Mouse (Mus musculus) MEL (cell line): ENCODE data around the gene Pip4k2b. TPM values are rescaled to one million over a fixed set of nuclear protein-coding genes. Genes with fewer than 3 reads are reported as not detected.
A peak's percentile ranks its signal among the peaks of the same experiment; 100 is the strongest.

ENCODE experiments used
- DNase-seq: peaks from one replicate; pipeline ENCODE4 v3.0.0; 2011; ENCODE audit warnings: low read depth, low spot score
- H3K27ac ChIP-seq: 2 replicates; pipeline ENCODE4 v1.5.1; 2012; ENCODE audit warnings: low read depth, mild to moderate bottlenecking, control low read depth, low read length, moderate library complexity; ENCODE audit not compliant: control insufficient read depth
- H3K27me3 ChIP-seq, 2 experiments: fragments of 150-350 bp in 1 of 2; sonication (generic) in 1 of 2; 2 replicates each; pipeline ENCODE4 v1.6.1; 2012; ENCODE audit warnings: low read length in 2 of 2, mild to moderate bottlenecking in 2 of 2, improper control_type of control experiment in 1 of 2, moderate library complexity in 1 of 2; ENCODE audit not compliant: insufficient read depth in 2 of 2, control insufficient read depth in 1 of 2
- H3K36me3 ChIP-seq, 2 experiments: 2 replicates each; pipeline ENCODE4 v1.6.1; 2012 to 2014; ENCODE audit warnings: low read length in 2 of 2, improper control_type of control experiment in 1 of 2, inconsistent platforms in 1 of 2, mild to moderate bottlenecking in 1 of 2; ENCODE audit not compliant: insufficient read depth in 2 of 2, control insufficient read depth in 1 of 2
- H3K4me1 ChIP-seq, 2 experiments: fragments of 150-350 bp in 1 of 2; sonication (generic) in 1 of 2; 2 replicates each; pipeline ENCODE4 v1.6.1; 2012; ENCODE audit warnings: low read length in 2 of 2, improper control_type of control experiment in 1 of 2, mild to moderate bottlenecking in 1 of 2; ENCODE audit not compliant: insufficient read depth in 2 of 2, control insufficient read depth in 1 of 2
- H3K4me3 ChIP-seq, 2 experiments: fragments of 150-350 bp in 1 of 2; sonication (generic) in 1 of 2; 2 replicates each; pipeline ENCODE4 v1.5.1; 2012; ENCODE audit warnings: low read depth in 2 of 2, low read length in 2 of 2, mild to moderate bottlenecking in 2 of 2, moderate library complexity in 2 of 2, control low read depth in 1 of 2, improper control_type of control experiment in 1 of 2; ENCODE audit not compliant: control insufficient read depth in 1 of 2, insufficient read depth in 1 of 2
- H3K79me2 ChIP-seq: 2 replicates; pipeline ENCODE4 v1.6.1; 2012; ENCODE audit warnings: mild to moderate bottlenecking, low read length, moderate library complexity; ENCODE audit not compliant: control insufficient read depth, poor library complexity, insufficient read depth
- H3K9ac ChIP-seq: 2 replicates; pipeline ENCODE4 v1.6.1; 2012; ENCODE audit warnings: low read depth, mild to moderate bottlenecking, control low read depth, low read length, moderate library complexity; ENCODE audit not compliant: control insufficient read depth, poor library complexity, severe bottlenecking
- H3K9me3 ChIP-seq: fragments of 150-350 bp; sonication (generic); replicated peaks from 2 replicates; pipeline ENCODE4 v1.6.1; 2012; ENCODE audit warnings: mild to moderate bottlenecking, low read length, improper control_type of control experiment, moderate library complexity; ENCODE audit not compliant: insufficient read depth
- BHLHE40 ChIP-seq: IDR thresholded peaks from 2 replicates; pipeline ENCODE4 v1.6.1; 2012; ENCODE audit warnings: low read depth, mild to moderate bottlenecking, inconsistent platforms, low read length, improper control_type of control experiment, borderline replicate concordance
- CHD1 ChIP-seq: IDR thresholded peaks from 2 replicates; pipeline ENCODE4 v1.6.1; 2012; ENCODE audit warnings: low read depth, mild to moderate bottlenecking, inconsistent platforms, low read length, improper control_type of control experiment
- CHD2 ChIP-seq: IDR thresholded peaks from 2 replicates; pipeline ENCODE4 v1.6.1; 2011; ENCODE audit warnings: low read length, improper control_type of control experiment
- E2F4 ChIP-seq: IDR thresholded peaks from 2 replicates; pipeline ENCODE4 v1.6.1; 2011; ENCODE audit warnings: low read depth, low read length, improper control_type of control experiment, borderline replicate concordance
- ELF1 ChIP-seq: IDR thresholded peaks from 2 replicates; pipeline ENCODE4 v1.6.1; 2014; ENCODE audit warnings: low read depth, mild to moderate bottlenecking, inconsistent platforms, low read length, improper control_type of control experiment, moderate library complexity
- EP300 ChIP-seq, 2 experiments: IDR thresholded peaks; 2 replicates each; pipeline ENCODE4 v1.6.1; 2011; ENCODE audit warnings: improper control_type of control experiment in 2 of 2, low read length in 2 of 2, low read depth in 1 of 2, mild to moderate bottlenecking in 1 of 2
- GATA1 ChIP-seq: IDR thresholded peaks from 2 replicates; pipeline ENCODE4 v1.6.1; 2011; ENCODE audit warnings: low read depth, low read length, improper control_type of control experiment
- HCFC1 ChIP-seq: IDR thresholded peaks from 2 replicates; pipeline ENCODE4 v1.6.1; 2012; ENCODE audit warnings: low read depth, mild to moderate bottlenecking, inconsistent platforms, low read length, improper control_type of control experiment, moderate library complexity
- JUND ChIP-seq: IDR thresholded peaks from 2 replicates; pipeline ENCODE4 v1.6.1; 2011; ENCODE audit warnings: low read depth, mild to moderate bottlenecking, improper control_type of control experiment, low read length
- MAFK ChIP-seq: IDR thresholded peaks from 2 replicates; pipeline ENCODE4 v1.6.1; 2011; ENCODE audit warnings: low read depth, mild to moderate bottlenecking, low read length, improper control_type of control experiment, borderline replicate concordance
- MAZ ChIP-seq: IDR thresholded peaks from 2 replicates; pipeline ENCODE4 v1.6.1; 2012; ENCODE audit warnings: low read depth, mild to moderate bottlenecking, inconsistent platforms, low read length, improper control_type of control experiment
- MEF2A ChIP-seq: IDR thresholded peaks from 2 replicates; pipeline ENCODE4 v1.6.1; 2014; ENCODE audit warnings: low read depth, mild to moderate bottlenecking, inconsistent platforms, low read length, improper control_type of control experiment; ENCODE audit not compliant: poor library complexity, insufficient replicate concordance, severe bottlenecking; ENCODE audit errors: extremely low read depth
- MXI1 ChIP-seq: IDR thresholded peaks from 2 replicates; pipeline ENCODE4 v1.6.1; 2011; ENCODE audit warnings: mild to moderate bottlenecking, low read depth, low read length, improper control_type of control experiment
- MYB ChIP-seq: IDR thresholded peaks from 2 replicates; pipeline ENCODE4 v1.6.1; 2011; ENCODE audit warnings: mild to moderate bottlenecking, low read depth, low read length, improper control_type of control experiment
- MYC ChIP-seq: IDR thresholded peaks from 2 replicates; pipeline ENCODE4 v1.6.1; 2011; ENCODE audit warnings: low read depth, mild to moderate bottlenecking, low read length, improper control_type of control experiment, moderate library complexity
- NELFE ChIP-seq: IDR thresholded peaks from 2 replicates; pipeline ENCODE4 v1.6.1; 2011; ENCODE audit warnings: low read depth, low read length, improper control_type of control experiment
- NRF1 ChIP-seq: IDR thresholded peaks from 2 replicates; pipeline ENCODE4 v1.6.1; 2014; ENCODE audit warnings: low read depth, mild to moderate bottlenecking, inconsistent platforms, low read length, improper control_type of control experiment, moderate library complexity; ENCODE audit not compliant: poor library complexity, insufficient read depth, severe bottlenecking
- POLR2AphosphoS2 ChIP-seq: IDR thresholded peaks from 2 replicates; pipeline ENCODE4 v1.6.1; 2011; ENCODE audit warnings: low read length, improper control_type of control experiment
- POLR2AphosphoS5 ChIP-seq: IDR thresholded peaks from 2 replicates; pipeline ENCODE4 v1.6.1; 2012; ENCODE audit warnings: low read depth, borderline replicate concordance, mild to moderate bottlenecking, inconsistent platforms, low read length, moderate library complexity, mixed read lengths
- RAD21 ChIP-seq: IDR thresholded peaks from 2 replicates; pipeline ENCODE4 v1.6.1; 2011; ENCODE audit warnings: mild to moderate bottlenecking, low read depth, low read length, improper control_type of control experiment
- RCOR1 ChIP-seq: IDR thresholded peaks from 2 replicates; pipeline ENCODE4 v1.6.1; 2012; ENCODE audit warnings: low read depth, mild to moderate bottlenecking, inconsistent platforms, low read length, improper control_type of control experiment
- SIN3A ChIP-seq: IDR thresholded peaks from 2 replicates; pipeline ENCODE4 v1.6.1; 2012; ENCODE audit warnings: low read length, improper control_type of control experiment, inconsistent platforms
- SMC3 ChIP-seq: IDR thresholded peaks from 2 replicates; pipeline ENCODE4 v1.6.1; 2011; ENCODE audit warnings: low read depth, low read length, improper control_type of control experiment
- TAL1 ChIP-seq: IDR thresholded peaks from 2 replicates; pipeline ENCODE4 v1.6.1; 2012; ENCODE audit warnings: mild to moderate bottlenecking, inconsistent platforms, low read length, moderate library complexity, mixed read lengths
- TBP ChIP-seq: IDR thresholded peaks from 2 replicates; pipeline ENCODE4 v1.8.0; 2011; ENCODE audit warnings: low read depth, low read length, improper control_type of control experiment
- TCF12 ChIP-seq: IDR thresholded peaks from 2 replicates; pipeline ENCODE4 v1.6.1; 2014; ENCODE audit warnings: low read depth, mild to moderate bottlenecking, inconsistent platforms, low read length, improper control_type of control experiment, moderate library complexity
- UBTF ChIP-seq: IDR thresholded peaks from 2 replicates; pipeline ENCODE4 v1.6.1; 2012; ENCODE audit warnings: low read depth, mild to moderate bottlenecking, inconsistent platforms, low read length, improper control_type of control experiment, moderate library complexity, borderline replicate concordance; ENCODE audit not compliant: insufficient read depth
- USF1 ChIP-seq: IDR thresholded peaks from 2 replicates; pipeline ENCODE4 v1.6.1; 2014; ENCODE audit warnings: low read depth, mild to moderate bottlenecking, inconsistent platforms, low read length, improper control_type of control experiment, moderate library complexity
- USF2 ChIP-seq, 2 experiments: IDR thresholded peaks; 2 replicates each; pipeline ENCODE4 v1.6.1; 2011 to 2012; ENCODE audit warnings: improper control_type of control experiment in 2 of 2, low read length in 2 of 2, borderline replicate concordance in 1 of 2, inconsistent platforms in 1 of 2, low read depth in 1 of 2, mild to moderate bottlenecking in 1 of 2; ENCODE audit not compliant: insufficient read depth in 1 of 2
- ZC3H11A ChIP-seq: IDR thresholded peaks from 2 replicates; pipeline ENCODE4 v1.6.1; 2012; ENCODE audit warnings: low read depth, mild to moderate bottlenecking, inconsistent platforms, low read length, improper control_type of control experiment
- ZMIZ1 ChIP-seq: IDR thresholded peaks from 2 replicates; pipeline ENCODE4 v1.6.1; 2012; ENCODE audit warnings: low read depth, mild to moderate bottlenecking, inconsistent platforms, low read length, improper control_type of control experiment, moderate library complexity
- ZNF384 ChIP-seq: IDR thresholded peaks from 2 replicates; pipeline ENCODE4 v1.6.1; 2012; ENCODE audit warnings: low read depth, mild to moderate bottlenecking, inconsistent platforms, low read length, improper control_type of control experiment
- polyA plus RNA-seq, 2 experiments: library from polyadenylated mRNA; stranded (reverse) in 1 of 2; unstranded in 1 of 2; fragments of >175 nt in 1 of 2; fragments of >200 nt in 1 of 2; gene quantifications; 2 replicates each; pipeline versions ENCODE4 v1.2.1 to v1.2.4; 2012; ENCODE audit warnings: low replicate concordance in 2 of 2, low read depth in 1 of 2; ENCODE audit not compliant: insufficient read length in 2 of 2, insufficient read depth in 1 of 2, missing spikeins in 1 of 2
- total RNA-seq: library from RNA; depleted of rRNA; stranded (reverse); fragments of 300-350 nt; gene quantifications from 2 replicates; pipeline ENCODE4 v1.2.3, GENCODE M21; 2012

Gene Pip4k2b
- total and polyA plus RNA-seq, 3 experiments, result 40.2 to 57.3 (median 43.4) TPM

DNA sequence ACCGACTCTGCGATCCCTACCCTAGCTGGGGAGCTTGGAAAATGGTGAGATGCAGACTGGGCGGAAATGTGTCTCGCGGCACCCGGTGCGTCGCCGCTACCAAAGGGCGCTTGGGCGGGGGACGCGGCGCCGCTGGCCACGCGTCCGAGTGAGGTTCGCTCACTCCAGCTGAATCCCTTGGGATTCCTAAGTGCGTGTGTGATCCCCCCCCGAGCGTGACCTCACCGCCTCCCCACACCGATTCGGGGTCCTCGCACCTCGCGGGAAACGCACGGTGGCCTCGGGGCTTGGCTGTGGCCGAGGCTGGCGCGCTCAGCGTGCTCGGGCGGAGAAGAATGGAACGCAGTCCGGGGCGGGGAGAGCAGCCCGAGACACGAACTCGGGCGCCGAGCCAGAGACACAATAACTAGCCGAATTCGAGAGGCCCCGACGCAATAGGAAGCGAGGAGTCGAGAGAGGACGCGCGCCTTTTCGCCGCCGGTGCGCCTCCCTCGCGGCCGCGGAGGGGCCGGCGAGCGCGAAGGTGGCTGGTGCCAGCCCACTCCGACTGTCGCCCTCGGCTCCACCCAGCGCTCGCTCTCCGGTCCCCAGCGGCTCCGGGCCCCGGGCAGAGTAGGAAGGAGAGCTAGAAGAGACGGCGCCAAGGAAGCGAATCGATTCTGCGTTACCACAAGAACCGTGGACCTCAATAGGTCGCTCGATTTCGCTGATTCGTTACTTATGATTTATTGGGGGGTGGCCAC lies 44.3 kb downstream of the Pip4k2b start, which contains the start of gene Pcgf2 (continued):
- TF ChIP-seq MAFK (no peak), POLR2AphosphoS2 (peak; percentile 36; the same call in 1 of the 2 replicates), ZMIZ1 (peak; percentile 74; the same call in 1 of the 2 replicates), MYC (0 out of 2 replicates have a peak, but pooled peaks have one; percentile 32)

DNA sequence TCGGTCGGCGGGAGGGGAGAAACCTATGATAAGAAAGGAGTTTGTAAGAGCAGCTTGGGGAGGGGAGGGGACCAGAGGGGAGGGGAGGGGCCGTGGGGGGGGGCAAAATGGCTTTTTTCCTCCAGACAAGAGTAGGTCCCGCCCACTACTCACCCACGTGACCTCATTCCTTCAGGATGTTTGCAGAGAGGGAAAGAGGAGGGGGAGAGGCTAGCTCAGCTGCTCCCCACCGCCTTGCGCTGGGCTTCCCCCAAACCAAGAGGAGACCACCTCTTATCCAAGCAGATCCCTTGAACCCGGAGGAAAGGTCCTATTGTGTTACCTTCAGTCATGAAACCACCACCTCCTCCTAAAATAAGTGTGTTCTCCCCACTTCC lies 44.9 kb downstream of the Pip4k2b start:
- Histone ChIP-seq H3K9me3 (no peaks in the 10 kb centered on the region), H3K36me3 (peaks cover 0 to 6% of the 10 kb centered on the region in 2 experiments; a peak in 2 of 4 replicates), H3K4me1 (peaks cover 0 to 19% of the 10 kb centered on the region in 2 experiments; a peak in 3 of 4 replicates), H3K4me3 (peak overlapping the region; percentile 56 to 94), H3K9ac (peak overlapping the region; percentile 83), H3K27ac (peak overlapping the region; percentile 66), H3K27me3 (no peaks in the 10 kb centered on the region), H3K79me2 (peaks cover 21% of the 10 kb centered on the region)
- DNase-seq, result peak; percentile 89
- no peak for TF ChIP-seq POLR2AphosphoS2
- no peak; the same call in 1 of the 2 replicates for TF ChIP-seq NELFE
- 0 out of 2 replicates have a peak, but pooled peaks have one; percentile 28 for TF ChIP-seq TBP
- no peak for TF ChIP-seq RCOR1
- TF ChIP-seq MAZ, result no peak; the same call in 1 of the 2 replicates
- no peak for TF ChIP-seq POLR2AphosphoS5
- TF ChIP-seq ELF1, result no peak
- TF ChIP-seq ZC3H11A, result no peak
- TF ChIP-seq EP300 (IDR thresholded peaks at IDR 0.05; ENCODE audit: low read depth in 1 of 2, low read length in 2 of 2), result no peak
- TF ChIP-seq SIN3A, result no peak
- no peak for TF ChIP-seq TCF12
- no peak for TF ChIP-seq MAFK
- TF ChIP-seq CHD1, result no peak
- TF ChIP-seq MYB, result no peak
- TF ChIP-seq MXI1, result peak; percentile 7; the same call in 1 of the 2 replicates
- TF ChIP-seq SMC3, result no peak
- no peak for TF ChIP-seq CHD2
- no peak for TF ChIP-seq MYC
- TF ChIP-seq RAD21, result no peak
- TF ChIP-seq TAL1, result no peak
- no peak for TF ChIP-seq MEF2A
- TF ChIP-seq JUND, result no peak
- TF ChIP-seq USF2 (IDR thresholded peaks at IDR 0.05; ENCODE audit: borderline replicate concordance in 1 of 2, insufficient read depth in 1 of 2, low read depth in 1 of 2, low read length in 2 of 2), result peak in 1 of 2 experiments; percentile 82; a peak in 2 of 4 replicates
- peak; percentile 31; the same call in 1 of the 2 replicates for TF ChIP-seq HCFC1
- TF ChIP-seq USF1, result peak; percentile 94
- no peak for TF ChIP-seq E2F4
- no peak for TF ChIP-seq ZNF384
- TF ChIP-seq GATA1, result no peak
- no peak for TF ChIP-seq UBTF
- no peak for TF ChIP-seq NRF1
- TF ChIP-seq BHLHE40, result no peak
- TF ChIP-seq ZMIZ1, result no peak; the same call in 1 of the 2 replicates
